Mouse (Mus musculus): ENCODE measurements around the gene Polh. TPM values are rescaled to one million over a fixed set of nuclear protein-coding genes. Genes with fewer than 3 reads are reported as not detected.

The Polh gene
- polyA plus RNA-seq, 1 experiment from 2014 or later, result 10.9 TPM

DNA sequence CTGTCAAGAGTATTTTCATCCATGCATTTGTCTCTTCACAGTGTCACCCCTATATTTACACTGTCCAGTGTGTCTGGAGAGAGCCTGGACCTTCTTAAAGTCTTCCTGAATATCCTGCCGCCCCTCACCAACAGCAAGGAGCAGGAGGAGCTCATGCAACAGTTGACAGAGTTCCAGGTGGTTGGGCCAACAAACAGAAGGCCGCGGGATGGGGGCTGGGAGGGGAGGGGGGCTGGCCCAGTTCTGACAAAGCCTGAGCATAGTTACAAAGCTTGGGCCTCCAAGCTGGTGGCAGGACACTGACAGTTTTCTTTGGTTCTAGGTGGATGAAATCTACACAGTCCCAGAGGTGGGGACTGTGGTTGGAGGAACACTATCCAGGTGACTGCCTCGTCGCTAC lies 36.2 kb downstream of the Polh start:
- ATAC-seq, result no peak
- Histone ChIP-seq H3K27ac (no peak overlapping the region), H3K4me2 (no peak overlapping the region), H3K4me1 (peaks cover 21% of the 10 kb centered on the region), H3K27me3 (no peaks in the 10 kb centered on the region), H3K9me3 (replicated peaks) (no peaks in the 10 kb centered on the region), H3K9ac (no peak overlapping the region), H3K4me3 (no peak overlapping the region), H3K36me3 (ENCODE audit: poor library complexity, severe bottlenecking) (peaks cover 82% of the 10 kb centered on the region)
- 82% methylated on average over 5 of the region's 5 CpGs for WGBS

DNA sequence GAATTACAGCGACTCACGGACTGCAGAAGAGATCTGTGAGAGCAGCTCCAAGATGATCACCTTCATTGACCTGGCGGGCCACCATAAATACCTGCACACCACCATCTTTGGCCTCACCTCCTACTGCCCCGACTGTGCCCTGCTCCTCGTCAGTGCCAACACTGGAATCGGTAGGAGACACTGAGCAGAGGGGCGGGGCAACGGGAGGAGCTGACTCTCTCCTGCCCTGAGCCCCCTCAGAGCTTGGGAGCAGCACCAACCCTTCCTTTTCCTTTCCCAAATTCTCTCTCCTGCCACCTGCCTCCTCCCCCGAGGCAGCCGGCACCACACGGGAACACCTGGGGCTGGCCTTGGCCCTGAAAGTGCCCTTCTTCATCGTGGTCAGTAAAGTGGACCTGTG lies 37.0 kb downstream of the Polh start:
- Histone ChIP-seq H3K4me1 (peaks cover 21% of the 10 kb centered on the region), H3K4me2 (no peak overlapping the region), H3K27ac (no peak overlapping the region), H3K36me3 (ENCODE audit: poor library complexity, severe bottlenecking) (peaks cover 74% of the 10 kb centered on the region), H3K4me3 (no peak overlapping the region), H3K27me3 (no peaks in the 10 kb centered on the region), H3K9ac (no peak overlapping the region), H3K9me3 (replicated peaks) (no peaks in the 10 kb centered on the region)
- no peak for ATAC-seq
- WGBS, result 90% methylated on average over 12 of the region's 12 CpGs

DNA sequence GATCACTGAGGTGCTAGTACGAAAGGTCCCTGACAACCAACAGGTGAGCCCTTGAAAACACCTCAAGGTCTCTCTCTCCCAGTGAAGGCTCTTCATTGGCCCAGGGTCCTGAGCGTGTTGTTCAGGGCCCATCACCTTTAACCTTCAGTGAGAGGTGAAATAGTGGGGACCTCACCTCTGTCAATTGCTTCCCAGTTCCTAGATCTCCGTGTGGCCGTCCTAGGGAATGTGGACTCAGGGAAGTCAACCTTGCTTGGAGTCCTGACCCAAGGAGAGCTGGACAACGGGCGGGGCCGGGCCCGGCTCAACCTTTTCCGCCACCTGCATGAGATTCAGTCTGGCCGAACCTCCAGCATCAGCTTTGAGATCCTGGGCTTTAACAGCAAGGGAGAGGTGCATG lies 37.7 kb downstream of the Polh start:
- Histone ChIP-seq H3K9ac (no peak overlapping the region), H3K4me3 (no peak overlapping the region), H3K36me3 (ENCODE audit: poor library complexity, severe bottlenecking) (peaks cover 67% of the 10 kb centered on the region), H3K4me2 (no peak overlapping the region), H3K4me1 (peaks cover 28% of the 10 kb centered on the region), H3K9me3 (replicated peaks) (no peaks in the 10 kb centered on the region), H3K27ac (no peak overlapping the region), H3K27me3 (no peaks in the 10 kb centered on the region)
- no peak for ATAC-seq
- 93% methylated on average over 10 of the region's 10 CpGs for WGBS

DNA sequence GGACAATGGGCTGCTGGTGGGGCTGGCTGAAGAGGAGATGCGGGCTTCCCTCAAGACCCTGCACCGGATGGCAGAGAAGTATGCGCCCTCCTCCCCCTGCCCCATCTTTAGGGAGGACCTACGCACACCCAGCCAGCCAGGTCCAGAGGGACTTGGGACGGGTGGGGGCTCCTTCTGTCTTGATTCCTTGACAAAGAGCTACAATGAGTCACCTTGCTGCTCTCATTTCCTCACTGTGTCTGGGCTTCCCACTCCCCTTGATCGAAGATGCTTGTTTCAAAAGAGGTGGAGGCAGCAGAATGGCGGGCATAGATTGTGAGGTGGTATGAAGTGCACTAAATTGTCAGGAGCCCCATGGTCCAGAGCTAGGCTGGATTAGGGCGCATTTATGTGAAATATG lies 38.1 kb downstream of the Polh start:
- WGBS, result 97% methylated on average over 8 of the region's 8 CpGs
- Histone ChIP-seq H3K9ac (no peak overlapping the region), H3K27me3 (no peaks in the 10 kb centered on the region), H3K4me3 (no peak overlapping the region), H3K9me3 (replicated peaks) (no peaks in the 10 kb centered on the region), H3K4me2 (no peak overlapping the region), H3K4me1 (peaks cover 30% of the 10 kb centered on the region), H3K36me3 (ENCODE audit: poor library complexity, severe bottlenecking) (peaks cover 62% of the 10 kb centered on the region), H3K27ac (no peak overlapping the region)
- no peak for ATAC-seq

DNA sequence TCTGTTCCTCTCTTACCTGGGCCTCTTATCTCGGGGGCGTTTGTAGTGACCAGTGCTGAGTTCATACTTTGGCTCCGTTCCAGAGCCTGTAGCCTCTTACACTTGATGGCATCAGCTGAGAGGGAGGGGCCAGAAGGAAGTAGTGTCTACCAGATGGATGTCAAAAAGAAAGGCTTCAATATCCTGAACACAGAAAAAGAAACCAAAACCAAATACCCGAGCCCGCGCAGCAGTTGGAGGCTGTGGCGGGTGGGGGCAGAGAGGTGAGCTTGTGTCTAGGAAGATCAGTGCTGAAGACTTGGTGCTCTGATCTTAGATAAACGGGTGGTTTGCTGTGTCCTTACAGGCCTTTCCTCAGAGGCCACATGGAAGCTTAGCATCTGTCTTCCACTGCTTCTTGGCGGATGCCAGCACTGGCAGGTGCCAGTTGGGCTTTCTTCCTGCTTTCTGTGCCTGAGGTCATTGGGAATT lies 39.5 kb downstream of the Polh start:
- Histone ChIP-seq H3K9me3 (replicated peaks) (no peaks in the 10 kb centered on the region), H3K9ac (0 out of 2 replicates have a peak overlapping the region, but pooled peaks have one; percentile 13), H3K36me3 (ENCODE audit: poor library complexity, severe bottlenecking) (peaks cover 49% of the 10 kb centered on the region), H3K4me1 (peaks cover 30% of the 10 kb centered on the region), H3K4me3 (no peak overlapping the region), H3K4me2 (peak overlapping the region; percentile 84), H3K27ac (peak overlapping the region; percentile 14; the same call in 1 of the 2 replicates), H3K27me3 (no peaks in the 10 kb centered on the region)
- no peak for ATAC-seq
- WGBS, result 89% methylated on average over 9 of the region's 9 CpGs

DNA sequence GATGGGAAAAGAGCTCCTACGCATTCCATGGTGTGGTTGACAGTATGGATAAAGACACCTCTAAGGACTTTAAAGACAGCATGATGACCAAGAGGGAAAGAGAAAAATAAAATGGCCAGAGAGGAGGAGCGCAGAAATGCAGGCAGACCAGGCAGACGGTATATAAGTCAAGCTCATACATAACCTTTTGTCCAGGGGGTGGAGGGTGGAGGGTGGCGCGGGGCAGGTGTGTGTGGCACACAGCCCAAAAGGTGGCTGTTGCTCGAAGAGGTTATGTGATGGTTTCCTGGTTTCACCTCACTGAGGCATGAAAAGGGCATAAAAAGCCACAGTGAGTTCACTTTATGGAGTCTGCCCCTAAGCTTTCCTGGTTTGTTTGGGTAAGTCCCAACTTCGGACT lies 39.9 kb downstream of the Polh start:
- WGBS, result 94% methylated on average over 7 of the region's 7 CpGs
- H3K4me2 ChIP-seq, result peak overlapping the region; percentile 84

DNA sequence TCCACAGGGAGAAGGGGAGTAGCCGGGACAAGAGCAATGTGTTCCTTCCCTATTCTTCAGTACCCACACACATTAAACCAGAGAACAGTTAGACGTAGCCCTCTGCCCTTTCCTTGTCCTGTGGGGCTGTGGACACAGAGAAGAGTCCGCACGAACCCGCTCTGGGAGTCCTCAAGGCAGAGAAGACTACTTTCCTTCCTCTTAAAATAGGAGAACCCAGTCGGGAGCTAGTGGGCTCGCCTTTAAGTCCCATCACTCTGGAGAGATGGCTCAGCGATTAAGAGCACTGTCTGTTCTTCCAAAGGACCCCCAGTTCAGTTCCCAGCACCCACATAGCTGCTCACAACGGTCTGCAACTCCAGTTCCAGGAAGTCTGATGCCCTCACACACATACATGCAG lies 40.7 kb downstream of the Polh start:
- peak overlapping the region; percentile 84 for H3K4me2 ChIP-seq
- H3K27ac ChIP-seq, result peak overlapping the region; percentile 49; the same call in 1 of the 2 replicates
- no peaks in the 10 kb centered on the region for H3K27me3 ChIP-seq
- 50% methylated on average over 9 of the region's 9 CpGs for WGBS
- H3K4me1 ChIP-seq, result peaks cover 30% of the 10 kb centered on the region
- peaks cover 36% of the 10 kb centered on the region for H3K36me3 ChIP-seq (ENCODE audit: poor library complexity, severe bottlenecking)
- H3K9me3 ChIP-seq (replicated peaks), result no peaks in the 10 kb centered on the region
- H3K4me3 ChIP-seq, result peak overlapping the region; percentile 82
- ATAC-seq, result no peak
- peak overlapping the region; percentile 87 for H3K9ac ChIP-seq

More for the DNA sequence above, 39.9 kb downstream of the Polh start:
- H3K36me3 ChIP-seq (ENCODE audit: poor library complexity, severe bottlenecking), result peaks cover 44% of the 10 kb centered on the region
- ATAC-seq, result no peak
- no peaks in the 10 kb centered on the region for H3K27me3 ChIP-seq
- H3K4me3 ChIP-seq, result no peak overlapping the region
- H3K27ac ChIP-seq, result no peak overlapping the region
- H3K4me1 ChIP-seq, result peaks cover 30% of the 10 kb centered on the region
- H3K9ac ChIP-seq, result no peak overlapping the region
- no peaks in the 10 kb centered on the region for H3K9me3 ChIP-seq (replicated peaks)

DNA sequence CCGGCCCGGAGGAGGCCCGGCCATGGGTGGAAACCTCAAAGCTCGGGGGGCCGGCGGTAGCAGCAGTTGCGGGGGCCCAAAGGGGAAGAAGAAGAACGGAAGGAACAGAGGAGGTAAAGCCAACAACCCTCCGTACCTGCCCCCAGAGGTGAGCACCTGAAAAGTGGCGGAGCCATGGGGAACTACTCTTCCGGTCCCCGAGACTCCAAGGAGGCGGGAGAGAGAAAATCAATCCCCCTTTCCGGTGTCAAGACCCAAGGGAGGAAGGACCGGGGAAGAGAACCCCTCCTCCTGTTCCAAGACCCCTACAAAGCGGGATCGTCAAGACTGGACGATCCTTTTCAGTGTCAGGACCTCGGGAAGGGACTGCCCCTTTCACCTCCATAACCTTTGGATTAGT lies 41.3 kb downstream of the Polh start:
- peaks cover 30% of the 10 kb centered on the region for H3K4me1 ChIP-seq
- no peaks in the 10 kb centered on the region for H3K9me3 ChIP-seq (replicated peaks)
- WGBS, result 0% methylated on average over 16 of the region's 19 CpGs
- peak overlapping the region; percentile 84 for H3K4me2 ChIP-seq
- no peaks in the 10 kb centered on the region for H3K27me3 ChIP-seq
- H3K27ac ChIP-seq, result peak overlapping the region; percentile 49
- ATAC-seq, result peak; percentile 25
- peak overlapping the region; percentile 82 for H3K4me3 ChIP-seq
- H3K9ac ChIP-seq, result peak overlapping the region; percentile 87
- peaks cover 31% of the 10 kb centered on the region for H3K36me3 ChIP-seq (ENCODE audit: poor library complexity, severe bottlenecking)

DNA sequence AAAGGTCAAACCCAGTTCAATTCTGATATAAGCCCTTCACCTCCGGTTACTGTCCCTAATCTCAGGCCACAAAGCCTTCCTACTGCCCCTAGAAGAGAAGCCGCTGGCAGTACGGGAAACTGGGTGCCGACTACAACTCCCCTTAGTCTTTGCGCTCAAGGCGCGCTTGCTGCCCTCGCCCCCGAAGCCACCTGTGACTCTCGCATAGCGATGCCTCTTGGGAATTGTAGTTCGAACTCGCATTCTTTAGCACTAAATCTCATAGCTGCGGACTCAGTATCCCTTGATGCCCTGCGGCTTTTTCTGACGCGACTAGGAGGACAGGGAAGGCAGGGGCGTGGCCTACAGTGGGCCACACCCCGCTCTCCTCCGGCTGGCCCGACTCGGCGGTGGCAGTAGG lies 41.8 kb downstream of the Polh start, which contains the start of gene Gtpbp2:
Gene Gtpbp2, plus strand, starts transcription at position 347 of the 400 bp plus-strand sequence.
- Histone ChIP-seq H3K36me3 (ENCODE audit: poor library complexity, severe bottlenecking) (peaks cover 26% of the 10 kb centered on the region), H3K4me2 (peak within 1 kb of the TSS; percentile 84), H3K27me3 (no peaks in the 10 kb centered on the region), H3K27ac (peak within 1 kb of the TSS; percentile 73), H3K9me3 (replicated peaks) (no peaks in the 10 kb centered on the region), H3K4me1 (peaks cover 30% of the 10 kb centered on the region), H3K4me3 (peak within 1 kb of the TSS; percentile 82), H3K9ac (peak within 1 kb of the TSS; percentile 87)
- ATAC-seq, result peak; percentile 96
- WGBS, result 1% methylated on average over 23 of the region's 23 CpGs

DNA sequence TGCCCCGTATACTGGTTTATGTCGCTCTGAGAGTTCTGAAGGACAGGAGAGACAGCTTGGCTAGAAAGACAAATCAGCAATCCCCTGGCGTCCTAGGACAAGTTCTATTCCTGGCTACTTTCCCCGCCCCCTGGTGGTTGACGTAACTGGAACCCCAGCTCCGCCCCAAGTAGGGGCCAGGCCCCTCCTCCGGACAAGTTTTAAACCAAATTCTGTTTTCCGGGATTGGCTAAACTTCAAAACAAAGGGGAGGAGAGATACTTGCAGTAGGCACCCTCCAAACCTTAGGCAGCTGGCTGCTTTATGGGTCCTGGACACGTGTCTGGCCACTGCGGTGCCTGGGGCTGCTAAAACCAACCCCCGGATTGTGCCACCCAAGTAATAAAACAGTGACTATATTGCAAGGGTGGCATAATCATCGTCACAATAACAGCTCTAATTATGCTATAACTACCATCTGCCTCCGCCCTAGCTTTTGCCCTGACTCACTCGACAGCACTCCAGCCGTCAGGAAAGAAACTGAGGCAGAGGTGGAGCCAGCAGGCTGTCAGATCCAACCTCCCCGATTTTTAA lies 42.3 kb downstream of the Polh start:
- Histone ChIP-seq H3K27me3 (no peaks in the 10 kb centered on the region), H3K4me1 (peaks cover 30% of the 10 kb centered on the region), H3K9ac (peak overlapping the region; percentile 63), H3K4me2 (peak overlapping the region; percentile 84), H3K4me3 (peak overlapping the region; percentile 82), H3K27ac (peak overlapping the region; percentile 73), H3K9me3 (replicated peaks) (no peaks in the 10 kb centered on the region), H3K36me3 (ENCODE audit: poor library complexity, severe bottlenecking) (peaks cover 21% of the 10 kb centered on the region)
- ATAC-seq, result peak; percentile 71
- WGBS, result under 1% methylated on average over 16 of the region's 16 CpGs

DNA sequence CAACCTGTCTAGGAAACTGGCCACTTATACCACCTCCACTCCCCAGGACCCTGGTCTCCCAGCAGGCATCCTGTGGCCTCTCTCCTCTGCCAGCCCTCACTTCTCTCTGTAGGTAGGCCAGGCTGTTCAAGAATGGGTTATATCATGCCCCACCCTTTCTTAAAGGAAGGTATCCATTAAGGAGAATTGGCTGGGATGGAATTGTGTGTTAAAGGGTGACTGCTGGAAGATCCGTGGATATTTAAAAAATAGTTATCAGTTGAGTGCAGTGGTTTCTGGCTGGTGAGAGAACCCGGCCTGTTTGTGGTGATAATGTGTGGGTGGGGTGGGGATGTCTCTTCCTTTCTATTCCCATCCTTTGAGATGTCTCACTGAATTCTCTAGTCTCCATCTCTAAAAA lies 43.2 kb downstream of the Polh start:
- no peak overlapping the region for H3K9ac ChIP-seq
- H3K27me3 ChIP-seq, result no peaks in the 10 kb centered on the region
- H3K4me2 ChIP-seq, result peak overlapping the region; percentile 84
- H3K4me3 ChIP-seq, result no peak overlapping the region
- H3K27ac ChIP-seq, result no peak overlapping the region
- ATAC-seq, result no peak
- peaks cover 30% of the 10 kb centered on the region for H3K4me1 ChIP-seq
- peaks cover 11% of the 10 kb centered on the region for H3K36me3 ChIP-seq (ENCODE audit: poor library complexity, severe bottlenecking)
- WGBS, result 63% methylated on average over 2 of the region's 2 CpGs
- H3K9me3 ChIP-seq (replicated peaks), result no peaks in the 10 kb centered on the region

DNA sequence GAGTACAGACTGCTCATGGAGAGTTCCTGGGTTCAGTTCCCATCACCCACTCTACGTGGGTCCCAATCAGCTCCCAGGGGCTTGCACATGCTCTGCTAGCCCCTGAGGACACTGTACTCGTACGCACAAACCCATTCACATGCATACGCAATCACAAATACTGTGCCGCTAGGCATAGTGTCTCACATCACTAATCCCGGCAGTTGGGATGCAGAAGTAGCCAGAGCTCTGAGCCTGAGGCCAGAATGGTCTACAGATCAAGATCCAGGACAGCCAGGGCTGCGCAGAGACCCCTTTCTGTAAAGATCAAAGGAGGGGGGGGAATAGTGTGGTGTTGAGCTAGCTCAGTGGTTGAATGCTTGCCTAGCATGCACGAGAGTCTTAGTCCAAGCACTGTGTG lies 45.3 kb downstream of the Polh start:
- no peaks in the 10 kb centered on the region for H3K36me3 ChIP-seq (ENCODE audit: poor library complexity, severe bottlenecking)
- 82% methylated on average over 8 of the region's 8 CpGs for WGBS
- no peak overlapping the region for H3K9ac ChIP-seq
- H3K27ac ChIP-seq, result no peak overlapping the region
- no peak for ATAC-seq
- H3K4me1 ChIP-seq, result peaks cover 27% of the 10 kb centered on the region
- no peaks in the 10 kb centered on the region for H3K27me3 ChIP-seq
- H3K9me3 ChIP-seq (replicated peaks), result no peaks in the 10 kb centered on the region
- no peak overlapping the region for H3K4me2 ChIP-seq
- no peak overlapping the region for H3K4me3 ChIP-seq

DNA sequence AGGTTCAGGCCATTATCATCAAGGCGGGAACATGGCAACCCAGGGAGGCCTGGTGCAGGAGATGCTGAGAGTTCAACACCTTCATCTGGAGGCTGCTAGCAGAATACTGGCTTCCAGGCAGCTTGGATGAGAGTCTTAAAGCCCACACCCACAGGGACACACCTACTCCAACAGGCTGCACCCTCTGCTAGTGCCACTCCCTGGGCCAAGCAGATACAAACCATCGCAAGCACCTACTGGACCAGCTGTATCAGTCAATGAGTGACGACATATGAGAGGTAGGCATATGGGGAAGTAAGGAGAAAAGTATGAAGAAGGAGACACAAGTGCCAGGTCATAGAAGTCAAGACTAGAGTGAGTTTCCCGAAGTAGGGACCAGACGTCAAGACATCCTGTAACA lies 45.8 kb downstream of the Polh start:
- no peak overlapping the region for H3K4me2 ChIP-seq
- 92% methylated on average over 5 of the region's 5 CpGs for WGBS
- no peak overlapping the region for H3K4me3 ChIP-seq
- H3K9me3 ChIP-seq (replicated peaks), result no peaks in the 10 kb centered on the region
- no peak overlapping the region for H3K9ac ChIP-seq
- no peaks in the 10 kb centered on the region for H3K27me3 ChIP-seq
- ATAC-seq, result no peak
- peaks cover 27% of the 10 kb centered on the region for H3K4me1 ChIP-seq
- no peaks in the 10 kb centered on the region; the same call in 1 of the 2 replicates for H3K36me3 ChIP-seq (ENCODE audit: poor library complexity, severe bottlenecking)
- H3K27ac ChIP-seq, result no peak overlapping the region

Data from forebrain, embryonic 13.5 days (tissue).